Mouse (Mus musculus): Measurements from ENCODE around the gene Gdf15. TPM values are rescaled to one million over a fixed set of nuclear protein-coding genes. Genes with fewer than 3 reads are reported as not detected.
"Not testable (repeated sequence)": the region's sequence is repeated elsewhere in the genome, so short reads cannot be mapped to it uniquely, and the experiment has no call there.

Gdf15 gene
- total RNA-seq, 2 experiments from 2014 or later, result 0.25 TPM; not detected in 1

- no peak for TF ChIP-seq CTCF (conservative IDR thresholded peaks at IDR 0.05)
- no peak for DNase-seq (ENCODE audit: low spot score in 2 of 2)
- peak overlapping the region; percentile 86 for H3K27ac ChIP-seq
Measured at GRCm38 (mm10) chr8:70594621-70595564, 37.4 kb downstream of the Gdf15 start.

GRCm38 (mm10) chr8:70593961-70594609 is 38.2 kb downstream of the Gdf15 start, which contains the start of gene Isyna1:
Gene Isyna1 (plus strand): TSS chr8:70594373.
- peak in 1 of 2 experiments; percentile 50 for DNase-seq (ENCODE audit: low spot score in 2 of 2)

More at GRCm38 (mm10) chr8:70594621-70595564, 37.4 kb downstream of the Gdf15 start:
- peak overlapping the region; percentile 74 for H3K4me3 ChIP-seq

GRCm38 (mm10) chr8:70593173-70593572 is 39.1 kb downstream of the Gdf15 start:
- no peak for DNase-seq (ENCODE audit: low spot score in 2 of 2)

More at GRCm38 (mm10) chr8:70593961-70594609, 38.2 kb downstream of the Gdf15 start, which contains the start of gene Isyna1:
- H3K27ac ChIP-seq, result peak within 1 kb of the TSS; percentile 86
- H3K4me3 ChIP-seq, result peak within 1 kb of the TSS; percentile 74
- no peak; the same call in 1 of the 2 replicates for TF ChIP-seq CTCF (conservative IDR thresholded peaks at IDR 0.05)

GRCm38 (mm10) chr8:70591569-70591968 is 40.7 kb downstream of the Gdf15 start:
- Histone ChIP-seq H3K4me3 (no peak overlapping the region), H3K27ac (peak overlapping the region; percentile 86; the same call in 1 of the 2 replicates)
- TF ChIP-seq CTCF (conservative IDR thresholded peaks at IDR 0.05), result no peak
- DNase-seq (ENCODE audit: low spot score in 2 of 2), result no peak

More at GRCm38 (mm10) chr8:70593173-70593572, 39.1 kb downstream of the Gdf15 start:
- H3K4me3 ChIP-seq, result peak overlapping the region; percentile 74; the same call in 1 of the 2 replicates
- peak overlapping the region; percentile 86 for H3K27ac ChIP-seq
- TF ChIP-seq CTCF (conservative IDR thresholded peaks at IDR 0.05), result no peak

- not testable (repeated sequence) for H3K4me3 ChIP-seq; H3K27ac ChIP-seq; DNase-seq (ENCODE audit: low spot score in 2 of 2)
Measured at GRCm38 (mm10) chr8:70587955-70588354, 44.3 kb downstream of the Gdf15 start.

- DNase-seq (ENCODE audit: low spot score in 2 of 2), result peak in 1 of 2 experiments; percentile 61
- peak; percentile 85 for TF ChIP-seq CTCF (conservative IDR thresholded peaks at IDR 0.05)
- peak overlapping the region; percentile 86 for H3K27ac ChIP-seq
- no peak overlapping the region for H3K4me3 ChIP-seq
Measured at GRCm38 (mm10) chr8:70585258-70585652, 47.0 kb downstream of the Gdf15 start.

GRCm38 (mm10) chr8:70584606-70585257 is 47.5 kb downstream of the Gdf15 start:
- peak overlapping the region; percentile 86 for H3K27ac ChIP-seq
- H3K4me3 ChIP-seq, result no peak overlapping the region
- TF ChIP-seq CTCF (conservative IDR thresholded peaks at IDR 0.05), result no peak
- no peak for DNase-seq (ENCODE audit: low spot score in 2 of 2)

- Histone ChIP-seq H3K4me3 (no peak overlapping the region), H3K27ac (peak overlapping the region; percentile 86)
- TF ChIP-seq CTCF (conservative IDR thresholded peaks at IDR 0.05), result no peak
- peak in 1 of 2 experiments; percentile 54 for DNase-seq (ENCODE audit: low spot score in 2 of 2)
Measured at GRCm38 (mm10) chr8:70583476-70584387, 48.5 kb downstream of the Gdf15 start.

Other genes with a start within 250 kb of the Gdf15 start
- 100 to 1,000 TPM; 191 to 208 TPM for gene Crtc1, start 192.9 kb downstream of the Gdf15 start, total RNA-seq (2021)
- gene Klhl26, start 155.5 kb downstream of the Gdf15 start, total RNA-seq (2021), result 10 to 100 TPM; 56.8 to 60.2 TPM
- gene Tmem59l, start 145.1 kb downstream of the Gdf15 start, total RNA-seq (2021), result 100 to 1,000 TPM; 321 to 339 TPM
- gene Crlf1, start 139.3 kb downstream of the Gdf15 start, total RNA-seq (2021), result 10 to 100 TPM; 44.5 to 47.1 TPM
- 10 to 100 TPM; 93.9 to 98.1 TPM for gene Rex1bd, start 125.7 kb downstream of the Gdf15 start, total RNA-seq (2021)
- gene Uba52, start 121.7 kb downstream of the Gdf15 start, total RNA-seq (2021), result 1,000 to 10,000 TPM in 1 of 2 experiments, 100 to 1,000 TPM in 1; 970 to 1,000 TPM
- gene Fkbp8, start 104.7 kb downstream of the Gdf15 start, total RNA-seq (2021), result 100 to 1,000 TPM; 447 to 453 TPM
- 10 to 100 TPM; 37.2 to 40.7 TPM for gene Kxd1, start 104.5 kb downstream of the Gdf15 start, total RNA-seq (2021)
- 10 to 100 TPM; 20.5 to 24.4 TPM for gene Ell, start 93.0 kb downstream of the Gdf15 start, total RNA-seq (2021)
- 10 to 100 TPM; 41.4 to 46.4 TPM for gene Isyna1, start 38.1 kb downstream of the Gdf15 start, total RNA-seq (2021)
- gene Ssbp4, start 23.6 kb downstream of the Gdf15 start, total RNA-seq (2021), result 100 to 1,000 TPM; 274 to 297 TPM
- gene Lrrc25, start 16.3 kb downstream of the Gdf15 start, total RNA-seq (2021), result under 1 TPM; 0.54 to 0.97 TPM
- 10 to 100 TPM; 25.4 to 29.1 TPM for gene Pgpep1, start 27.9 kb upstream of the Gdf15 start, total RNA-seq (2021)
- 10 to 100 TPM; 58.2 to 61.8 TPM for gene Lsm4, start 40.8 kb upstream of the Gdf15 start, total RNA-seq (2021)
- 100 to 1,000 TPM; 165 to 181 TPM for gene Jund, start 66.5 kb upstream of the Gdf15 start, total RNA-seq (2021)
- under 1 TPM; 0.07 to 0.08 TPM for gene Iqcn, start 71.0 kb upstream of the Gdf15 start, total RNA-seq (2021)
- gene Gm3336, start 86.1 kb upstream of the Gdf15 start, total RNA-seq (2021), result not detected
- 1 to 10 TPM; 1.4 to 1.5 TPM for gene Pde4c, start 91.3 kb upstream of the Gdf15 start, total RNA-seq (2021)
- 100 to 1,000 TPM; 775 to 798 TPM for gene Rab3a, start 122.2 kb upstream of the Gdf15 start, total RNA-seq (2021)
- gene Mpv17l2, start 128.5 kb upstream of the Gdf15 start, total RNA-seq (2021), result 10 to 100 TPM; 36.5 to 42.7 TPM
- 100 to 1,000 TPM; 160 to 169 TPM for gene Pik3r2, start 144.3 kb upstream of the Gdf15 start, total RNA-seq (2021)
- 100 to 1,000 TPM; 468 to 473 TPM for gene Mast3, start 172.6 kb upstream of the Gdf15 start, total RNA-seq (2021)
- gene Il12rb1, start 176.0 kb upstream of the Gdf15 start, total RNA-seq (2021), result 1 to 10 TPM in 1 of 2 experiments, under 1 TPM in 1; 0.61 to 1.1 TPM
- gene Arrdc2, start 207.3 kb upstream of the Gdf15 start, total RNA-seq (2021), result 10 to 100 TPM; 13.8 to 20.9 TPM
- 10 to 100 TPM; 17.4 to 18.3 TPM for gene Kcnn1, start 230.8 kb upstream of the Gdf15 start, total RNA-seq (2021)
- 10 to 100 TPM; 82.2 to 88.9 TPM for gene Ccdc124, start 241.5 kb upstream of the Gdf15 start, total RNA-seq (2021)

All from layer of hippocampus, adult 2 months (tissue).